Mouse (Mus musculus): ENCODE results near the gene Cnnm4.
A peak's percentile ranks its signal among the peaks of the same experiment; 100 is the strongest.

Gene Cnnm4

GRCm38 (mm10) chr1:36473211-36473780 lies 1.9 kb downstream of the Cnnm4 start:
- no peak for DNase-seq (ENCODE audit: low read depth, low spot score)

DNA sequence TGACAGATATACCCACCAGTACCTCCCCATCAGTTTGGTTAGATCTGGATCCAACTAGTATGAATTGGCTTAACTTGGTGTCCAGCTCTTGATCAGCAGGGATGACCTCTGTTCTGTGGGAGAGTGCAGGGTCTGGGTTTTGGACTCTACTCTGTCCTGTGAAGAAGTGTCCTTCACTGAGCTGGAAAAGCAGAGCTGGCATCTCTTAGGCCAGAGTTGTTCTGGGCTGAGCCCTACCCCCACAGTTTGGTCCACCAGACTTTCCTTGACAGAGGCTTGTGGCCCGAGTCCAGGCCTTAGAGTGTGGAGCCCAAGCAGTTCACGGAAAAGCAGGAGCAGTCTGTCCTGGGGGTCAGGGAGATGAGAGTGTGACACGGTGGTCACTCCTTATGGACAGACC lies 3.2 kb downstream of the Cnnm4 start:
- DNase-seq (ENCODE audit: low read depth, low spot score) = no peak

GRCm38 (mm10) chr1:36475480-36476110 lies 4.2 kb downstream of the Cnnm4 start:
- DNase-seq (ENCODE audit: low read depth, low spot score) = no peak

DNA sequence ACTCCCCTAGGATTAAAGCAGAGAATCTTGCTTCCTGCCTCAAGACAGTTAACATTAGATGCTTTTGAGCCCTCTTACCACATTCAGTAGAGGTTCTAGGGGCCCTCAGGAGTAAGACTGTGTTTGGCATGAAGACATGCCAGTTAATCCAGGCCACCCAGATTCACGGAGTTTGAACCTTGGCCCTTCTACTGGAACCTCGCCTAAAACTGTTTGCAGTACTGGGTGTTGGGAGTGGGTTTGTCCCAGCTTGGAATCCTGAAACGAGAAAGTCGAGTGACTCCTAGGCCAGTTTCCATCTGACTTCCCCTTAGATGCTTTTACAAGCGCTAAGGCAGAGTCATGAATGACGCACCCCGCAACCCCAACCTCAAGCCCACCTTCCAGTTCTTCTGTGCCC lies 5.0 kb downstream of the Cnnm4 start:
- no peak for DNase-seq (ENCODE audit: low read depth, low spot score)

GRCm38 (mm10) chr1:36478343-36478795 lies 6.9 kb downstream of the Cnnm4 start:
- no peak for DNase-seq (ENCODE audit: low read depth, low spot score)

DNA sequence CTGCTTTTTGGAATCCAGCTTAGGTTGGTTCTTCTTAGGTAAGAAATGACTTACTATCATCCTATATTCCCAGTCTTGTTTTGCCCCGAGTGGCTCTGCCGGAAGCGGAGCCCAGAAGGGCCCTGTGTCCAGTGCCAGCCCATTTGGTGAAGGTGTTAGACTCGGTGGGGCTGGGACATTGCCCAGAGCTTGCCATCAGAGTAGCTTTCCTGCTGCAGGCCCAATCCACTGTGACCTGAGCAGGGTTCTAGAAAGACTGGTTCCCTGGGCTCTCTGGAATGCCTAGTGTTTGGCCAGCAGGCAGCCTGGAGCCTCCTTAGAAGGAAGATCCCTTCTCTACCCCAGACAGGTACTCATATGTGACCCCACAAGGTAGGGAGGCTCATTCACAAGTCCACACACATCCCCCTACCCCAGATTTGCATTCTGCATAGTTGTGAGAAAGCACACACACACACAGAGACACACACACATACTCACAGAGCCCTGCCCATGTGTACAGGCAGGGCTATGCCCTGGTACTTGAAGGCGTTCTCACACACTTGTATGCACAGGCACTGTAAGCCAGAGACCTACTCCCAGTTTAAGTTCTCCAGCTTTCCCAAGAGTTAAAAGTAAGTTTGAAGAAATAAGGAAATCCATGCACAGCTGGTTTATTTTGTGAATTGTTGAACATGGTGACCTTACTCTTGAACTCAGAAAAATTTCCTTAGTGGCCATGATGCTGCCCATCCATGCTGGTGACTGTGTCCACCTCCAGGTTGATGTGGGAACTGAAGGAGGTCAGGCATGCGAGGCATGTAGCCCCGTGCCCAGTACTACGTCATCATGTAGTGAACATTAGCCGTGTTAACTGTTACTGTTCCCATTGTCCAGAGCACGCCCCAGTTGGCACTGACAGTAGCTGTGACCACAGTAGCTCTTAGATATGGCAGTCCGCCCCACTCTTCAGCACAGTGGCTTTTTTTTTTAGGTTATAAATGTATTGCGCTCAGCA lies 8.8 kb downstream of the Cnnm4 start:
- DNase-seq (ENCODE audit: low read depth, low spot score) = no peak

- no peak for DNase-seq (ENCODE audit: low read depth, low spot score)
Observed at GRCm38 (mm10) chr1:36483825-36484224, 12.4 kb downstream of the Cnnm4 start.

DNA sequence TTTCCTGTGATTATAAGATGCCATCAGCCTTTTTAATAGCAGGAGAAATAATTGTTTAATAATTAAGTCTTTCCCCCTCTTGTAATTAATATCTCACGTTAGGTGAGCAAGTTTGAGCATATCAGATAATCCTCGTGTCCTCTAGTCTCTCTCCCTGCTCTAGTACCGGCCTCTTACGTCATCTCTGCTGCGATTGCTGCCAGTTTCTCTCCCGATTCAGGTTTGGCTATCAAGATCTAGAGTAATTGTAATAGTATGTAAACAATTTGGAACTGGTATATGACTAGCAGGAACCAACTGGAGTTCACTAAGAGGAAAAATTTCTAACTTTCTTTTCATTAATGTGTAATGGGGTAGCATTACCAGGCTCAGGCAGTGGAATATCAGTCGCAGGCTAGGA lies 13.7 kb downstream of the Cnnm4 start:
- DNase-seq (ENCODE audit: low read depth, low spot score) = no peak

DNA sequence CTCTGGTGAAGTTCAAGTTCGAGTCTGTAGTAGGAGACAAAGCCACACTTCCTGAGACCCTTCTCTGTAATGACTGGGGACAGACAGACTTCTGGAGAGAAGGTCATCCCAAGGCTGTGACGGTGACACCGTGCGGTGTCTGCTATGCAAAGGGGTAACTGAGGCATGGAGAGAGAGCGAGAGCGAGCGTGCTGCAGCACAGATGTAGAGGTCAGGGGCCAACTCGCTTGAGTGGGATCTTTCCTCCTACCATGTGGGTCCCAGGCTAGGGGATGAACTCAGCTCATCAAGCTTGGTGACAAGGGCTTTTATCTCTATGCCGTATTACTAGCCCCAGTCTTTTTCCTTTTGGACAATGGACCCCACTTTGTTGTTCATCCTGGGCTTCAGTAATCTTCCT lies 15.7 kb downstream of the Cnnm4 start:
- DNase-seq (ENCODE audit: low read depth, low spot score) = no peak

GRCm38 (mm10) chr1:36489661-36490060 lies 18.2 kb downstream of the Cnnm4 start:
- DNase-seq (ENCODE audit: low read depth, low spot score) = no peak

DNA sequence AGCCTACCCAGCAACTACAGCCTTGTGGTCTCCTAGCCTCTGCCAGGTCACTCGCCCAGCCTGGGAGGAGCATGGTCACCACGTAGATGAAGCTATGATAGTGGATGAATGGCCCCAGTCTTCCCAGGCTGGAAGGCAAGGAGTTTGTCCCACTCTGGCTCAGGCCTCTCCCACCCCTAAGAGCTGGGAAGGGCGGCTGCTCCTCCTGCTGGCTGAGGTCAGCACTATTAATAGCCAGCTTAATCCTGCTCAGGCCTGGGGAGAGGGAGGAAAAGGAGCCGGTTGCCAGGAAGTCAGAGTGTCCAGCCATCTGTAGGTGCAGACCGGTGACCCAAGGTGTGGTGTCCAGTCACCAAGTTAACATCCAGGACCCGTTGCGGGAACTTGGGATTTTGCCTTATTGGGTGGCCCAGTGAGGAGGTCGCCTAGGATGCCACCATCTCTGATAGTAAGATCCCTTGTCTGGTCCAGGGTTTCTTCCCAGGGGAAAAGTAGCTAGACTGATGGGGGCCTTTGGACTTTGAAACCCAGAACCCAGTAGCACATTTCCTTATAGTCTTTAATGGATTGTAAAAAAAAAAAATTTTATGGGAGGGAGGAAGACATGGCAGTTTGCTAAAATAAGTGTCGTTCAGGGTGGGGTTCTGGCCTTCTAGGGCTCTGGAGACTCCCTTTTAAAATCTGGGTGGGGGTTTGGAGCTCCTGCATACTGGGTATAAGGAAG lies 21.2 kb downstream of the Cnnm4 start:
- no peak for DNase-seq (ENCODE audit: low read depth, low spot score)

DNA sequence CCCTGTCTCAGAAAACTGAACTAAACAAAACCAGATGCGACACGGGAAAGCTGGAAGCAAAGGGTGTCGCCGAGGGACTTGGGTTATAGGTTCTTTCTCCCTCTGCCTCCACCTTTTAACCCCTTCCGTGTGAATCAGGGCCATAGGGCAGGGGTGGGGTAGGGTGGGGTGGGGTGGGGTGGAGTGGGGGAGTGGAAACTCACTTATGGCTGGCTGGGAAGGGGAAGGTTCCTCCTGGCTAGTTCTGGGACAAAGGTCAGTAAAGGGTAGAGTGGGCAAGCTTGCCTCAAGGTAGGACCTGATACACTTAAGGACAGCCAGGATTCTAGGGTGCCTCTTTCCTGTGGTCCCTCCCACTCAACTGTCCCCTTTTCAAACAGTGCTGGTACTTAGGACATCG lies 21.9 kb downstream of the Cnnm4 start:
- DNase-seq (ENCODE audit: low read depth, low spot score) = no peak

GRCm38 (mm10) chr1:36496719-36497118 lies 25.3 kb downstream of the Cnnm4 start:
- no peak for DNase-seq (ENCODE audit: low read depth, low spot score)

DNA sequence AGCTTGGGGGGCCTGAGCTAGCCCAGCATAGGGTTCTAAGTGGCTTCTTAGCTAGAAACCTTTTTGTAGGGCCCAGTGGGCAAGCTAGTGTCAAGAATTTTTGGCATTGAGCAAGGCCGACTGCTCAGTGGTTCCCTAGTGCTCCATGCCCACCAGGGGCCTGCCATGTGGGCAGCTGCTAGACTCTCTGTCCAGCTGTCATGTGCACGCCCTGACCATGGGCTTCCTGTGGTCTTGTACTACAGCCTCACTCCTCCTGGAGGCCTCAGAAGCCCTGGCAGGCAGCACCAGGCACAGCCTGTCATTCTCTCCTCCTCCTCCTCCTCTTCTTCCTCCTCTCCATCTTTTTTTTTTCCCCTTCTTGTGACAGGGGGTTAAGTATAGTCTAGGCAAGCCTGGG lies 25.9 kb downstream of the Cnnm4 start:
- DNase-seq (ENCODE audit: low read depth, low spot score) = no peak

- DNase-seq (ENCODE audit: low read depth, low spot score) = peak; percentile 75
Observed at GRCm38 (mm10) chr1:36501261-36501660, 29.8 kb downstream of the Cnnm4 start.

DNA sequence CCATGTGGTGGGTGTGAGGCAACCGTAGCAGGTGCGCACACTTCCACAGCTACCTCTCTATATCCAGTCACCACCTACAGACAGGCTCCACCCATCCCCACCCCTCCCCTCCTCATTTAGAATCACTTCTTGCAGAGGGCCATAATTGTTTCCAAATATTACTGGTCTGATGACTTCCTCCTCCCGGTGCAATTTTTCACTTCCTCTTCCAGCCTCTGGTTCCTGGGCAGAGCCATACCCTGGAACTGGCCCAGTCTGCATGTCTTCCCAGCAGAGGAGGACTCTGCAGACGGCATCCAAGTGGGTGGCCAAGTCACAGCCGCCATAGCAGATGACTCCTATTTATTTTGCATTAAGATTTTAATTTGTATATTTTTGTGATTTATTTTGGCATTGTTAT lies 36.8 kb downstream of the Cnnm4 start:
- DNase-seq (ENCODE audit: low read depth, low spot score) = no peak

DNA sequence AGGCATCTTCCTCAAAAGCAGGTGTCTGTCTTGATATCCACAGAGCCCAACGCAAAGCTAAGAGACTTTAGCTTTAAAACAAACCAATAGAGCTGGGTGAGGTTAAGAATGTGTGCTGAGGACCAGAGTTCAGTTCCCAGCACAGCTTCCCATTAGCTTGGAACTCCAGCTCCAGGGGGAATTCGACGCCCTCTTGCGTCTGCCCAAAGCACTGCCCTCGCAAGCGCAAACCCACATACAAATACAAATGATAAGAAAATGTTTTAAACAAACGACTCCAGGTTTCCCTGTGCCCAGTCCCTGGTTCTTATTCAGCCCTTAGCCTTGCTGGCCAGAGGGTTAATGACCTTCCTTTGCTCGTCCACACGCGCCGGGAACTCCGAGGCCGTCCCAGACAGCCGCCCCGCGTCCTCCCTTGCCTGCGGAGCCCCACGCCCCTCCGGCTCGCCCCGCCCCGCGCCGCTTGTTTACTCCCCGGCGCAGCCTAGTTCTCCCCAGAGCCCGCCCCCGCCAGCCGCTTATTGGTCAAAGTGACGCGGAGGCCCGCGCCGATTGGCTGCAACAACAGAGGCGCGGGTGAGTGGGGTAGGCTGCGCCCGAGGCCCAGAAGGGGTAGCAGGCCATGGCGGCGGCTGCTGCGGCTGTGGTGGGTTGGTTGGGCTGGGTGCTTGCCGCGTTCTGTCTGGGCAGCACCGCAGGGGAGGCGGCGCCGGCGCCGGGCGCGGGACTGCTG lies 40.0 kb downstream of the Cnnm4 start, which contains the start of gene Cnnm3:
Cnnm3 (plus strand) TSS at position 579 of the 733 bp plus-strand sequence.
- DNase-seq (ENCODE audit: low read depth, low spot score) = peak; percentile 98

DNA sequence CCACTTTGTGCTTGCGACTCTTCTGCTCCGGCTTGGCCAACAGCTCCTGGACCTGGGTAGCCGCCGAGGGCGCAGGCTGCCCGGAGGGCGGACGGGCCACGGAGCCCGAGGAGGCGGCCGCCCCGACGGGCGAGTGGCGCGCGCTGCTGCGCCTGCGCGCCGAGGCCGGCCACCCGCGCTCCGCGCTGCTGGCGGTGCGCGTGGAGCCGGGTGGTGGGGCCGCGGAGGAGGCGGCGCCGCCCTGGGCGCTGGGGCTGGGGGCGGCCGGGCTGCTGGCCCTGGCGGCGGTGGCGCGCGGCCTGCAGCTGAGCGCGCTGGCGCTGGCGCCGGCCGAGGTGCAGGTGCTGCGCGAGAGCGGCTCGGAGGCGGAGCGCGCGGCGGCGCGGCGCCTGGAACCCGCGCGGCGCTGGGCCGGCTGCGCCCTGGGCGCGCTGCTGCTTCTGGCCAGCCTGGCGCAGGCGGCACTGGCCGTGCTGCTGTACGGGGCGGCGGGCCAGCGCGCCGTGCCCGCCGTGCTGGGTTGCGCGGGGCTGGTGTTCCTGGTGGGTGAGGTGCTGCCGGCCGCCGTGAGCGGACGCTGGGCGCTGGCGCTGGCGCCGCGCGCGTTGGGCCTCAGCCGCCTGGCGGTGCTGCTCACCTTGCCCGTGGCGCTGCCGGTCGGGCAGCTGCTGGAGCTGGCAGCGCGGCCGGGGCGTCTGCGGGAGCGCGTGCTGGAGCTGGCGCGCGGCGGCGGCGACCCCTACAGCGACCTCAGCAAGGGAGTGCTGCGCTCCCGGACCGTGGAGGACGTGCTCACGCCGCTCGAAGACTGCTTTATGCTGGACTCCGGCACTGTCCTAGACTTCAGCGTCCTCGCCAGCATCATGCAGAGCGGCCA lies 40.9 kb downstream of the Cnnm4 start:
- DNase-seq (ENCODE audit: low read depth, low spot score) = peak; percentile 66

DNA sequence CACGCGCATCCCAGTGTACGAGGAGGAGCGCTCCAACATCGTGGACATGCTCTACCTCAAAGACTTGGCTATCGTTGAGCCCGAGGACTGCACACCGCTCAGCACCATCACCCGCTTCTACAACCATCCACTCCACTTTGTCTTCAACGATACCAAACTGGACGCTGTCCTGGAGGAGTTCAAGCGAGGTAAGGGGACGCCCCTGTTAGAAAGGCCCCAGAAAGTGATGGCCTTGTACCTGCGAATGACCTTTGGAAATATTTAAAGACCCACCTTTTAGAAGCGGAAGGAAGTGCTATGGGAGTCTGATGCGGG lies 41.5 kb downstream of the Cnnm4 start:
- DNase-seq (ENCODE audit: low read depth, low spot score) = no peak

GRCm38 (mm10) chr1:36513310-36513709 lies 41.9 kb downstream of the Cnnm4 start:
- no peak for DNase-seq (ENCODE audit: low read depth, low spot score)

Data from CD4-positive helper T cell, adult 2 months (primary cell).